Mouse (Mus musculus) cerebellum, adult (tissue): ENCODE data around the gene Sipa1l3.

Experiments used
- ATAC-seq: cut with Nextera tagmentation; 2 replicates; pipeline ENCODE4 v1.9.2; 2017; ENCODE audit warnings: mild to moderate bottlenecking, moderate library complexity, mixed read lengths; ENCODE audit not compliant: insufficient number of reproducible peaks, low FRiP score, low TSS enrichment

Gene Sipa1l3

GRCm38 (mm10) chr7:29483556-29483955 lies 34.9 kb downstream of the Sipa1l3 start:
- no peak for ATAC-seq

GRCm38 (mm10) chr7:29481345-29482155 lies 36.9 kb downstream of the Sipa1l3 start:
- no peak for ATAC-seq

DNA sequence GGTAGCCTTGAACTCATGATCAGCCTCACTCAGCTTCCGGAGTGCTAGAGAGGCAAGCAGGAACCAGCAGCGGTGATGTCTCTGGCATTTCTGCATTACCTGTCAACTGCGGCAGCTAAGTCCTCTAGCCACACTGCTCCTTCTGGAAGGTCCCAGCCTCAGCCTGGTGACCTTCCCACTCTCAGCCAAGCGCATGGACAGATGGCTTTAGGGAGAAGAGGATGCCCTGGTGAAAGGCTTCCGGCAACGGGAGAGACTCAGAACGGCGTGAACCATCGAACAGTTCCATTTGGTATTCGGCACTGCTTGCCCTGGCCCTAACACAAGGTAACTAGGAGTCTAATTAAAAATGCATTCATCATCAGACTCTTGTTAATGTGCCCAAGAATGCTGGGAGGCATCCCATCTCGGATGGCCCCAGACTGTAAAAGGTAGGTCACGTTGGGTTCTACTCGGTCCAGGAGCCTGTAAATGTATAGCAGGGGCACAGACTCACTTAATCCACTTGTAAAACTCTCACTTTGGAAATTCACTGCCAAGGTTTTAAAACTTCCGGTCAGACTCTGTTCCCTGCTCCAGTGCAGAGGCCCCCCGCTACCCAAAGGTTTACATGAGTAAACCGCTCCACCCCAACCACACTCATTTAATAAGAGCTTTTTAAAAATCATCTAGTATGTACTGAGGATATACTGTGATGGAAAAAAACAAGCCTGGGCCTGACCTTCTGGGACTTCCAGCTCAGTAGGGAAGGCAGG lies 37.7 kb downstream of the Sipa1l3 start:
- peak; percentile 64 for ATAC-seq

GRCm38 (mm10) chr7:29480183-29480582 lies 38.3 kb downstream of the Sipa1l3 start:
- peak; percentile 41; the same call in 1 of the 2 replicates for ATAC-seq

GRCm38 (mm10) chr7:29475005-29475404 lies 43.4 kb downstream of the Sipa1l3 start:
- ATAC-seq = no peak

DNA sequence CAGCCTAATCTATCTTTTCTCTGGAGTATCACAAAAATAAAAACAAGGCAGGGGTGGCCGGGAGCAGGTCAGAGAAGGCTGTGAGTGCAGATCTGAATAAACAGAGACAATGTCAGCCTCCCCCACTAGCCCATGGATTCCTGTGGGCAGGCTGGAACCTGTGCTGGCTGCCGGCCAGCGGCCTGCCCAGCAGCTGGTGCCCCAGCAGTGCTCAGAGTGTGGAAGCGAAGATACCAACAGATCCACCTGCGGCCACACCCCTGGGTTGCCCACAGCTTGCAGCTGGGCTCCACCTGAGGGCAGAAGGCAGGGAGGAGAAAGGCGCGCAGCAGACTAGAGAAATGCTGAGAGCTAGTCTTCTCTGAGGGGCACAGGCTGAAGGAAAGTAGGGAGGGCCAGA lies 47.1 kb downstream of the Sipa1l3 start:
- no peak for ATAC-seq

DNA sequence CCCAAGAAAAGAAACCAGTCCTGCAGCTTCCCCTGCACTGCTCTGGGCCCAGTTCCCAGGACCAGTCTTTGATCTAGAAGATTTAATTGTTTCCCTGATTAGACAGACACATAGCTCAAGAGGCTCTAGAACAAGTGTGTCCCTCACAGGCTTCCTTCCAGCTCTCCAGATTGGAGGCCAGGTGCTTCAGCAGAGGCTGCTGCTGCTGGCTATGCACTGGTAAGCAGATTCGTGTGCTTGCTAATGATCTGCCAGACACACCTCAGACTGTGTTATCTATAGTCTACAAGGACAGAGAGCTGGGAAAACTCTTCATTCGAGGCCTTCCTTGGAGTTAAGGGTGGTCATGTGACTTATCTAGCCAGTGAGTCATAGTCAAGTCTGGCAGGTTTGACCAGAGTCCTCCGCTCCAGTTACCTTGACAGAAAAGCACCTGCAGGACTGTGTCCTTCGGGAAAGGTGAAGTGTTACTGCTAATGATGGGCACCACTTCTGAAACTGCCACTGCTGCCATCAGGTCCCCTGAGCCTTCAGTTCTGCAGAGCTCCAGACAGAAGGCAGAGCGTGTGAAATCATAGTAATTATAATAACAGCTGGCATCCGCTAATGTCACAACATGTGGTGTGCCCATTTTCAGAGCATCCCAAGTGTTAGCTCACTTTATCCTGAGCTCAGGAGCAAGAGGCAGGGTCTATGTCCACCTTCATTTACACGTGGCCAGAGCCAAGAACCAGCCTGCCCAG lies 48.7 kb downstream of the Sipa1l3 start:
- ATAC-seq = no peak

GRCm38 (mm10) chr7:29468593-29468992 lies 49.8 kb downstream of the Sipa1l3 start:
- no peak for ATAC-seq

DNA sequence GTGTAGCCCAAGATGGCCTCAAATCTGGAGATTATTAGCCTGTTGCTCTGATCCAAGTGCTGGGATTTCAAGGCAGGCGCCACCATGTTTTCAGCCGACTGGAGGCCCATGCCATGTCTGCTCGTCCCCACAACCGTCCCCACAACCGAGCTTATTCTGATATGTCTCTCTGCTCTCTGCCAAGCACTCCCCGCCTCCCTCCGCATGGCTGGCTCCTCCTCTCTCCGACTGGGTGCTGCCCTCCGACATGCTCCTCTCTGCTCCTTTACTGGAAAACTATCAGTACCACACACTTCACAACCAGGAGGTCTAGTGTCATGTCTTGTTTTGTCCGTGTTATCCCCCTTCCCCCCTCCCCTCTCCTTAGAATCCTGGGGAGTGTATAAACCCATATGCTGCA lies 51.9 kb downstream of the Sipa1l3 start:
- no peak for ATAC-seq

- no peak for ATAC-seq
Observed at GRCm38 (mm10) chr7:29465736-29466135, 52.7 kb downstream of the Sipa1l3 start.

- ATAC-seq = no peak
Observed at GRCm38 (mm10) chr7:29462820-29463219, 55.6 kb downstream of the Sipa1l3 start.

GRCm38 (mm10) chr7:29462178-29462577 lies 56.3 kb downstream of the Sipa1l3 start:
- ATAC-seq = no peak

- no peak for ATAC-seq
Observed at GRCm38 (mm10) chr7:29461557-29461956, 56.9 kb downstream of the Sipa1l3 start.

DNA sequence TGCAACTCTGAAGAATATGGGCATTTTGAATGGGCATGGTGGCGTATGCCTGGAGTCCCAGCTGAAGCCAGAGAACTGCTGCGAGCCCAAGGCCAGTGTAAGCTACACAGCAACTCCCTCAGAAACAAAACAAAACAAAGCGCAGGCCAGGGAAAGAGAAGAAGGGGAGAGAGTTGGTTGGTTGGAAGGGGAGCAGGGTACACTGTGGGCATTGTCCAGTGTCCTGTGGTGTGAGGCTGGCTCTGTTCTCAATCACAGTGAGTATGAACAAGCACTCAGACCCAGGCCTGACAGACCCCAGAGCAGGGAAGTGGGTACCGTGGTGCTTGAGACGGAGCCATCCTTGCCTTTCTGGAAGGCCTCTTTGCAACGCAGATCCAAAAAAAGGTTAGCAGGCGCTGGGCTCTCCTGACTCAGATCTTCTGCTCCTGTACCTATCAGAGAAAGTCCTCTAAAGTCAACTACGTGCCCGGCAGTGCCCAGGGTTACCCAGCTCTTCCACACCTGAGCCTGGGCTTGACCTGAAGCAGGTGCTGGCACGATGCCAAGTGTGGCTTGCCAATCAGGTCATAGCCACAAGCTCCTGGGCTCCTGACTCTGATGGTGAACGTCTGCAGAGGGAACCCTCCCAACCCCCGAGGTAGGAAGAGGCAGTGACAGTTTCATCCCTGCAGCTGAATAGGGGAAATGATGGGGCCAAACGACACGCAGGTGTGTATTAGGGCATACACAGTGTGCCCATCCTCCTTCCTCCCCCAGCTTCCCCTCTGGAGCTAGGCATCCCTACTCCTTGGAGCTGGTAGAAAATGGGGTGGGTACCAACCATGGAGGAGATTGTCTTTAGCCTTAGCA lies 59.3 kb downstream of the Sipa1l3 start:
- ATAC-seq = no peak

GRCm38 (mm10) chr7:29457772-29458171 lies 60.7 kb downstream of the Sipa1l3 start:
- no peak for ATAC-seq

DNA sequence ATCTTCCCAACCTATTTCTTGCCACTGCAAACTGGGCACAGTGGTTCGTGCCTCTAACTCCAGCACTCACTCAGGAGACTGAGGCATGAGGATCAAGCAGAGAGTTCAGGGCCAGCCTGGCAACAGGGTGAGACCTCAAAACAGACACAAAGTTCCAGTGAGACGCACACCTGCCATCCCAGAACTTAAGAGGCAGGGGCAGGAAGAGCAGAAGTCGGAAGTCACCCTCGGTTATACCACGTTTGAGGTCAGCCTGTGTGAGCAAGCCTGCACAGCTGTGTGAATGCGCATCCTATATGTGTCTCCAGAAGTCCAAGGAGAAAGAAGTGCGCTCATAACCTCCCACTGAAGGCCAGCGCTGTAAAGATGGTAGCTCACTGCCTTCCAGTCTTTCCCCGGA lies 61.7 kb downstream of the Sipa1l3 start:
- no peak for ATAC-seq

GRCm38 (mm10) chr7:29455591-29455990 lies 62.9 kb downstream of the Sipa1l3 start:
- no peak for ATAC-seq

- no peak for ATAC-seq
Observed at GRCm38 (mm10) chr7:29454965-29455364, 63.5 kb downstream of the Sipa1l3 start.

- 0 out of 2 replicates have a peak, but pooled peaks have one; percentile 36 for ATAC-seq
Observed at GRCm38 (mm10) chr7:29452991-29453741, 65.3 kb downstream of the Sipa1l3 start.
